Mouse (Mus musculus): ENCODE data around the gene Gm10803. TPM values are rescaled to one million over a fixed set of nuclear protein-coding genes. Genes with fewer than 3 reads are reported as not detected.

Gene Gm10803
- polyA plus RNA-seq, 1 experiment from 2014 or later: not detected

DNA sequence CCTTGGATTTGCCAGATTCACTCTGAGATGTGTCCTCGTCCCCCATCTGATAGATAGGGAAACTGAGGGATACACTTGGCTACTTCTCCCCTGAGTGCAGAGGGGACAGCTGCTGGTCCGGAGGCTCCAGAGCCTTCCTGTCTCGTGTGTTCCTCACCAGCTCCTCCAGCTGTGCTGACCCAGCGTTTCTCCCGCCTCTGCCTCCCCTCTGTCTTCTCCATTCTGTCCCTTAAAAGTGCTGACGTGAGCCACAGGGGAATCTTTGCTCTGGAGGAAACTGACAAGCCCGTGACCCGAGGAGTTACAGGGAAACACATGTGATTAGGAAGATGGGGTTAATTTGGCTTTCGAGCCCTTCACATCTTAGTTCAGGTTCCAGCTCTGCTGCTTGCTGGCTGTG lies 39.4 kb downstream of the Gm10803 start:
- peak overlapping the region; percentile 23; the same call in 1 of the 2 replicates for H3K27ac ChIP-seq (replicated peaks; ENCODE audit: low read depth, low read length)
- 27% methylated on average over 9 of the region's 9 CpGs for WGBS
- no peak overlapping the region for H3K9ac ChIP-seq (ENCODE audit: low read depth, low read length)
- H3K36me3 ChIP-seq (ENCODE audit: control insufficient read depth, insufficient read depth, low read length): no peaks in the 10 kb centered on the region
- H3K4me3 ChIP-seq (ENCODE audit: low read depth, low read length): no peak overlapping the region
- no peaks in the 10 kb centered on the region for H3K27me3 ChIP-seq (replicated peaks; ENCODE audit: control insufficient read depth, insufficient read depth, low read length)
- DNase-seq (ENCODE audit: low spot score) (no peak), ATAC-seq (ENCODE audit: low read depth) (no peak)
- H3K4me1 ChIP-seq (ENCODE audit: control insufficient read depth, insufficient read depth, low read length): peaks cover 24% of the 10 kb centered on the region
- H3K4me2 ChIP-seq (ENCODE audit: low read depth, low read length): no peak overlapping the region
- no peaks in the 10 kb centered on the region for H3K9me3 ChIP-seq (ENCODE audit: control insufficient read depth, low read length)

DNA sequence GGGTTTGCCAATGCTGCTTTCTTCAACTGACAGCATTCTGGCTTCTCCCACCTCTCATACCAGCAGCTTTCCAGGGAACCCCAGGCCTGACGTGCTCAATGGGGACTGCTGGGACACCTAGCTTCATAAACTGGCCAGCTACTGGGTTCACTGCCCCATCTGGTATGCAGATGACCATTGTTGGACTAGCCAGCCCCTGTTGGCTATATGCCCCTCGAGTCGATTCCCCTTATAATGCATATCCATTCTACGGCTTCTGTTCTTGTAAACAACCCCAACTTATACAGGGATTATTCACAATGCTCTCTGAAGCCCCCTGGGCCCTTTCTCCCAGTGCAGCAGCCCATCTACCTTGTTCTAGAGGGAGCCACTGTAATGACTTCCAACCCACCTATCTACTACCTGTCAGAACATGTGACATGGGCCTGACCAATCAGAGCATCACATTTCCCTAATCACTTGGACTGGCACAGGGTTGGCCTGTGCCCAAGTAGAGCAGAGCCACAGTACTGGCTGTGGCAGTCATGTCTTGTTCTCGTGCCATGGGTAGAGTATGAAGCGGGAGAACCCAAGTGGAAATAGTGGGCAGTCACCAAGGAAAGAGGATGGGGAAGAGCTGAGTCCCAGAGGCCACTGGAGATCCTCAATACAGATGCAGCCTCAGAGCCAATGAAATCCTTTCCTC lies 44.4 kb downstream of the Gm10803 start:
- H3K4me2 ChIP-seq (ENCODE audit: low read depth, low read length): no peak overlapping the region
- 92% methylated on average over 6 of the region's 6 CpGs for WGBS
- H3K36me3 ChIP-seq (ENCODE audit: control insufficient read depth, insufficient read depth, low read length): no peaks in the 10 kb centered on the region

DNA sequence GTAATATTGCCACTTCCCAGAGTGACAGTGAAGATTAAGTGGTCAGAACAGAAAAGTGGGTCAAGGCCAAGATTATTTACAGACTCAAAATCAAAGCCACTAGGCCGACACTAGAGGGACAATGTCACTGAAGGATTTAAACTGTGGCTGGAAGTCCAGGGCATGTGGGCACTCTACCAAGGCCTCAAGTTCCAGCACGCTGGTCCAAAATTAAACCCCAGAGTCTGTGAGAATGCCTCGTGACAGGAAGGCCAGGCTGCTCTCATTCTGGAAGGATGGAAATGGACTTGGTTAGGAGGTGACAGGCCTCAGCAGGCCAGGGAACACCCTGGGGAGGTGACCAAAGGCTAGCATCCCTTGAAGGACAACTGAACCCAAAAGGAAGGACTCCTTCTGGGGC lies 48.4 kb downstream of the Gm10803 start:
- no peak for ATAC-seq (ENCODE audit: low read depth)
- H3K9me3 ChIP-seq (ENCODE audit: control insufficient read depth, low read length): no peaks in the 10 kb centered on the region
- WGBS: 82% methylated on average over 3 of the region's 3 CpGs

More for the DNA sequence above, 44.4 kb downstream of the Gm10803 start:
- H3K9ac ChIP-seq (ENCODE audit: low read depth, low read length): no peak overlapping the region
- no peak for DNase-seq (ENCODE audit: low spot score)
- H3K4me1 ChIP-seq (ENCODE audit: control insufficient read depth, insufficient read depth, low read length): peaks cover 3% of the 10 kb centered on the region; the same call in 1 of the 2 replicates
- H3K27ac ChIP-seq (replicated peaks; ENCODE audit: low read depth, low read length): no peak overlapping the region
- no peaks in the 10 kb centered on the region for H3K9me3 ChIP-seq (ENCODE audit: control insufficient read depth, low read length)
- no peak for ATAC-seq (ENCODE audit: low read depth)
- no peak overlapping the region for H3K4me3 ChIP-seq (ENCODE audit: low read depth, low read length)
- no peaks in the 10 kb centered on the region for H3K27me3 ChIP-seq (replicated peaks; ENCODE audit: control insufficient read depth, insufficient read depth, low read length)

DNA sequence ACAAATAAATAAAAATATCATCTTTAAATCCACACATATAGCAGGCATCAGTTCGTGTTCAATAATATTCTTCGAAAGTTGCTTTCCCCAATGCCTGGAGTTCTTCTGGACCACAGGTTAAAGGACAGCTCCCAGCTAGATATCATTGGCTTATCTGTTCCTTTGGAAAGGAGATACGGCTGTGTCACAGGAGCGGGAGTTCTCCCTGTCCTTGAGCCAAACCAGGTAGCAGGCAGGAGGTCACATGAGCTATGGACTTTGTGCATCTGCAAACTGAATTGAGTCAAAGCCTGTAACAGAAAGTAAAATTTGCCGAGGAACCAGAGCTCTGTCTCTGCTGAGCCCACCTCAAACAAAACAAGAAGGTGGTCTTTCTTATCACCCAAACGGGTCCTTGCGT lies 52.7 kb downstream of the Gm10803 start:
- 79% methylated on average over 7 of the region's 7 CpGs for WGBS
- H3K9me3 ChIP-seq (ENCODE audit: control insufficient read depth, low read length): no peaks in the 10 kb centered on the region
- H3K4me1 ChIP-seq (ENCODE audit: control insufficient read depth, insufficient read depth, low read length): peaks cover 17% of the 10 kb centered on the region
- H3K4me3 ChIP-seq (ENCODE audit: low read depth, low read length): no peak overlapping the region
- H3K36me3 ChIP-seq (ENCODE audit: control insufficient read depth, insufficient read depth, low read length): no peaks in the 10 kb centered on the region
- H3K9ac ChIP-seq (ENCODE audit: low read depth, low read length): no peak overlapping the region
- ATAC-seq (ENCODE audit: low read depth) (no peak), DNase-seq (ENCODE audit: low spot score) (no peak)
- no peaks in the 10 kb centered on the region for H3K27me3 ChIP-seq (replicated peaks; ENCODE audit: control insufficient read depth, insufficient read depth, low read length)
- no peak overlapping the region for H3K4me2 ChIP-seq (ENCODE audit: low read depth, low read length)
- H3K27ac ChIP-seq (replicated peaks; ENCODE audit: low read depth, low read length): no peak overlapping the region

More for the DNA sequence above, 48.4 kb downstream of the Gm10803 start:
- no peak for DNase-seq (ENCODE audit: low spot score)
- Histone ChIP-seq H3K9ac (ENCODE audit: low read depth, low read length) (no peak overlapping the region), H3K4me2 (ENCODE audit: low read depth, low read length) (no peak overlapping the region), H3K27ac (replicated peaks; ENCODE audit: low read depth, low read length) (no peak overlapping the region), H3K4me1 (ENCODE audit: control insufficient read depth, insufficient read depth, low read length) (peaks cover 7% of the 10 kb centered on the region), H3K4me3 (ENCODE audit: low read depth, low read length) (no peak overlapping the region), H3K36me3 (ENCODE audit: control insufficient read depth, insufficient read depth, low read length) (no peaks in the 10 kb centered on the region), H3K27me3 (replicated peaks; ENCODE audit: control insufficient read depth, insufficient read depth, low read length) (no peaks in the 10 kb centered on the region)

Other genes with a start within 250 kb of the Gm10803 start
- 31.2 and 34.5 TPM in 2 replicates for gene Tspan18, start 226.1 kb upstream of the Gm10803 start, polyA plus RNA-seq (2014; fragmentation: Nextera tagmentation; extraction: Ambion mirVana)
- 46.0 and 46.9 TPM in 2 replicates for gene Cd82, start 97.4 kb upstream of the Gm10803 start, polyA plus RNA-seq (2014; fragmentation: Nextera tagmentation; extraction: Ambion mirVana)
- 8.4 and 9.0 TPM in 2 replicates for gene Alx4, start 81.8 kb downstream of the Gm10803 start, polyA plus RNA-seq (2014; fragmentation: Nextera tagmentation; extraction: Ambion mirVana)